Mouse (Mus musculus): ENCODE measurements around the gene Atp6v0d1.
"Not testable (repeated sequence)": the region's sequence is repeated elsewhere in the genome, so short reads cannot be mapped to it uniquely, and the experiment has no call there.

Gene Atp6v0d1

GRCm38 (mm10) chr8:105596362-105597034, 30.7 kb upstream of the Atp6v0d1 start:
- H3K36me3 ChIP-seq (ENCODE audit: control insufficient read depth, insufficient read depth, low read length, poor library complexity, severe bottlenecking) = no peaks in the 10 kb centered on the region
- H3K27me3 ChIP-seq (ENCODE audit: control insufficient read depth, insufficient read depth, low read length, poor library complexity, severe bottlenecking) = no peaks in the 10 kb centered on the region
- peak; percentile 81 for DNase-seq (ENCODE audit: low read depth, low spot score)

GRCm38 (mm10) chr8:105594451-105595242, 28.8 kb upstream of the Atp6v0d1 start:
- H3K27me3 ChIP-seq (ENCODE audit: control insufficient read depth, insufficient read depth, low read length, poor library complexity, severe bottlenecking) = no peaks in the 10 kb centered on the region; the same call in 1 of the 2 replicates
- DNase-seq (ENCODE audit: low read depth, low spot score) = no peak
- H3K36me3 ChIP-seq (ENCODE audit: control insufficient read depth, insufficient read depth, low read length, poor library complexity, severe bottlenecking) = no peaks in the 10 kb centered on the region

GRCm38 (mm10) chr8:105593859-105594258, 28.0 kb upstream of the Atp6v0d1 start:
- Histone ChIP-seq H3K27me3 (ENCODE audit: control insufficient read depth, insufficient read depth, low read length, poor library complexity, severe bottlenecking) (no peaks in the 10 kb centered on the region; the same call in 1 of the 2 replicates), H3K36me3 (ENCODE audit: control insufficient read depth, insufficient read depth, low read length, poor library complexity, severe bottlenecking) (no peaks in the 10 kb centered on the region)
- no peak for DNase-seq (ENCODE audit: low read depth, low spot score)

GRCm38 (mm10) chr8:105592431-105592830, 26.6 kb upstream of the Atp6v0d1 start:
- Histone ChIP-seq H3K36me3 (ENCODE audit: control insufficient read depth, insufficient read depth, low read length, poor library complexity, severe bottlenecking) (no peaks in the 10 kb centered on the region), H3K27me3 (ENCODE audit: control insufficient read depth, insufficient read depth, low read length, poor library complexity, severe bottlenecking) (no peaks in the 10 kb centered on the region; the same call in 1 of the 2 replicates)
- DNase-seq (ENCODE audit: low read depth, low spot score) = no peak

- Histone ChIP-seq H3K27me3 (ENCODE audit: control insufficient read depth, insufficient read depth, low read length, poor library complexity, severe bottlenecking) (no peaks in the 10 kb centered on the region), H3K36me3 (ENCODE audit: control insufficient read depth, insufficient read depth, low read length, poor library complexity, severe bottlenecking) (no peaks in the 10 kb centered on the region)
- no peak for DNase-seq (ENCODE audit: low read depth, low spot score)
Measured at GRCm38 (mm10) chr8:105579719-105580118, 13.9 kb upstream of the Atp6v0d1 start.

- no peak for DNase-seq (ENCODE audit: low read depth, low spot score)
- H3K27me3 ChIP-seq (ENCODE audit: control insufficient read depth, insufficient read depth, low read length, poor library complexity, severe bottlenecking) = no peaks in the 10 kb centered on the region
- no peaks in the 10 kb centered on the region for H3K36me3 ChIP-seq (ENCODE audit: control insufficient read depth, insufficient read depth, low read length, poor library complexity, severe bottlenecking)
Measured at GRCm38 (mm10) chr8:105575538-105575937, 9.7 kb upstream of the Atp6v0d1 start.

GRCm38 (mm10) chr8:105574741-105575140, 8.9 kb upstream of the Atp6v0d1 start:
- Histone ChIP-seq H3K36me3 (ENCODE audit: control insufficient read depth, insufficient read depth, low read length, poor library complexity, severe bottlenecking) (no peaks in the 10 kb centered on the region), H3K27me3 (ENCODE audit: control insufficient read depth, insufficient read depth, low read length, poor library complexity, severe bottlenecking) (no peaks in the 10 kb centered on the region)
- no peak for DNase-seq (ENCODE audit: low read depth, low spot score)

GRCm38 (mm10) chr8:105573427-105573826, 7.6 kb upstream of the Atp6v0d1 start:
- H3K36me3 ChIP-seq (ENCODE audit: control insufficient read depth, insufficient read depth, low read length, poor library complexity, severe bottlenecking) = no peaks in the 10 kb centered on the region
- H3K27me3 ChIP-seq (ENCODE audit: control insufficient read depth, insufficient read depth, low read length, poor library complexity, severe bottlenecking) = no peaks in the 10 kb centered on the region
- DNase-seq (ENCODE audit: low read depth, low spot score) = no peak

GRCm38 (mm10) chr8:105571810-105572209, 6.0 kb upstream of the Atp6v0d1 start:
- DNase-seq (ENCODE audit: low read depth, low spot score) = no peak
- H3K36me3 ChIP-seq (ENCODE audit: control insufficient read depth, insufficient read depth, low read length, poor library complexity, severe bottlenecking) = no peaks in the 10 kb centered on the region
- H3K27me3 ChIP-seq (ENCODE audit: control insufficient read depth, insufficient read depth, low read length, poor library complexity, severe bottlenecking) = no peaks in the 10 kb centered on the region

GRCm38 (mm10) chr8:105566703-105567595, 1.1 kb upstream of the Atp6v0d1 start:
- DNase-seq (ENCODE audit: low read depth, low spot score) = peak; percentile 50
- no peaks in the 10 kb centered on the region for H3K36me3 ChIP-seq (ENCODE audit: control insufficient read depth, insufficient read depth, low read length, poor library complexity, severe bottlenecking)
- H3K27me3 ChIP-seq (ENCODE audit: control insufficient read depth, insufficient read depth, low read length, poor library complexity, severe bottlenecking) = no peaks in the 10 kb centered on the region

GRCm38 (mm10) chr8:105565401-105565881, 406 bp downstream of the Atp6v0d1 start:
- no peaks in the 10 kb centered on the region for H3K27me3 ChIP-seq (ENCODE audit: control insufficient read depth, insufficient read depth, low read length, poor library complexity, severe bottlenecking)
- no peaks in the 10 kb centered on the region for H3K36me3 ChIP-seq (ENCODE audit: control insufficient read depth, insufficient read depth, low read length, poor library complexity, severe bottlenecking)
- peak; percentile 55 for DNase-seq (ENCODE audit: low read depth, low spot score)

GRCm38 (mm10) chr8:105564573-105565229, 1.1 kb downstream of the Atp6v0d1 start:
- DNase-seq (ENCODE audit: low read depth, low spot score) = peak; percentile 71
- H3K36me3 ChIP-seq (ENCODE audit: control insufficient read depth, insufficient read depth, low read length, poor library complexity, severe bottlenecking) = not testable (repeated sequence)

GRCm38 (mm10) chr8:105563871-105564270, 2.0 kb downstream of the Atp6v0d1 start:
- Histone ChIP-seq H3K36me3 (ENCODE audit: control insufficient read depth, insufficient read depth, low read length, poor library complexity, severe bottlenecking) (no peaks in the 10 kb centered on the region), H3K27me3 (ENCODE audit: control insufficient read depth, insufficient read depth, low read length, poor library complexity, severe bottlenecking) (no peaks in the 10 kb centered on the region)
- no peak for DNase-seq (ENCODE audit: low read depth, low spot score)

More at GRCm38 (mm10) chr8:105564573-105565229, 1.1 kb downstream of the Atp6v0d1 start:
- not testable (repeated sequence) for H3K27me3 ChIP-seq (ENCODE audit: control insufficient read depth, insufficient read depth, low read length, poor library complexity, severe bottlenecking)

GRCm38 (mm10) chr8:105562863-105563262, 3.0 kb downstream of the Atp6v0d1 start:
- DNase-seq (ENCODE audit: low read depth, low spot score) = no peak
- no peaks in the 10 kb centered on the region for H3K36me3 ChIP-seq (ENCODE audit: control insufficient read depth, insufficient read depth, low read length, poor library complexity, severe bottlenecking)

More at GRCm38 (mm10) chr8:105562863-105563262, 3.0 kb downstream of the Atp6v0d1 start:
- H3K27me3 ChIP-seq (ENCODE audit: control insufficient read depth, insufficient read depth, low read length, poor library complexity, severe bottlenecking) = no peaks in the 10 kb centered on the region

Measured in splenic B cell, adult 2 months (primary cell).